Mouse (Mus musculus) limb, embryonic 14.5 days (tissue): ENCODE results near the gene Atg5. TPM values are rescaled to one million over a fixed set of nuclear protein-coding genes. Genes with fewer than 3 reads are reported as not detected.

Source experiments
- ATAC-seq: fragments of 200-750 bp; cut with Nextera tagmentation; 2 replicates; pipeline ENCODE4 v1.8.0; 2017; ENCODE audit warnings: low read depth, moderate number of reproducible peaks, moderate TSS enrichment; ENCODE audit not compliant: low FRiP score
- DNase-seq: peaks from one replicate; pipeline ENCODE4 v3.0.0-alpha.2; 2015; ENCODE audit warnings: low spot score
- H3K27ac ChIP-seq: fragments of 300-500 bp; sonication (generic); replicated peaks from 2 replicates; pipeline ENCODE4 v1.5.1; 2014; ENCODE audit warnings: low read depth, mild to moderate bottlenecking, low read length, moderate library complexity, mixed read lengths
- H3K27me3 ChIP-seq: fragments of 300-500 bp; sonication (generic); 2 replicates; pipeline ENCODE4 v1.6.1; 2014; ENCODE audit warnings: low read length, mixed read lengths; ENCODE audit not compliant: control insufficient read depth, insufficient read depth
- H3K36me3 ChIP-seq: fragments of 300-500 bp; sonication (generic); 2 replicates; pipeline ENCODE4 v1.6.1; 2014; ENCODE audit warnings: mild to moderate bottlenecking, low read length, moderate library complexity, mixed read lengths; ENCODE audit not compliant: control insufficient read depth, insufficient read depth
- H3K4me1 ChIP-seq: fragments of 300-500 bp; sonication (generic); 2 replicates; pipeline ENCODE4 v1.6.1; 2014; ENCODE audit warnings: antibody characterized with exemption, low read length, mixed read lengths; ENCODE audit not compliant: control insufficient read depth, insufficient read depth
- H3K4me2 ChIP-seq: fragments of 300-500 bp; sonication (generic); replicated peaks from 2 replicates; pipeline ENCODE4 v1.6.1; 2014; ENCODE audit warnings: low read depth, mild to moderate bottlenecking, low read length, moderate library complexity; ENCODE audit not compliant: severe bottlenecking
- H3K4me3 ChIP-seq: fragments of 300-500 bp; sonication (generic); replicated peaks from 2 replicates; pipeline ENCODE4 v1.5.1; 2014; ENCODE audit warnings: low read length
- H3K9ac ChIP-seq: fragments of 300-500 bp; sonication (generic); 2 replicates; pipeline ENCODE4 v1.6.1; 2014; ENCODE audit warnings: mild to moderate bottlenecking, low read depth, low read length, moderate library complexity; ENCODE audit not compliant: severe bottlenecking
- H3K9me3 ChIP-seq: fragments of 300-500 bp; sonication (generic); 2 replicates; pipeline ENCODE4 v1.6.1; 2016; ENCODE audit warnings: low read length; ENCODE audit not compliant: control insufficient read depth
- POLR2A ChIP-seq: fragments of 200-500 bp; IDR thresholded peaks from 2 replicates; pipeline ENCODE4 v1.8.0; 2012; ENCODE audit warnings: inconsistent platforms, mild to moderate bottlenecking, moderate library complexity, borderline replicate concordance; ENCODE audit not compliant: insufficient read depth, insufficient read length; ENCODE audit errors: extremely low read depth
- WGBS: fragments of 180-500 bp; shearing (Covaris S2); extraction: QIAGEN DNeasy Blood & Tissue Kit; methylation state at CpG from one replicate; pipeline ENCODE4 v1.1.7; 2014; 5-methylcytosine and 5-hydroxymethylcytosine counted together
- polyA plus RNA-seq, 2 experiments: library from polyadenylated mRNA; depleted of rRNA in 1 of 2; stranded (reverse) in 1 of 2; unstranded in 1 of 2; fragments of >200 nt; fragmentation: Nextera tagmentation in 1 of 2; extraction: Ambion mirVana in 1 of 2; gene quantifications; 2 replicates each; pipeline versions ENCODE4 v1.2.1 to v1.2.3; 2012 to 2014

The Atg5 gene
- polyA plus RNA-seq, 2 experiments, result 21.2 to 55.1 TPM

- H3K4me1 ChIP-seq, result no peaks in the 10 kb centered on the region
- 0 out of 2 replicates have a peak, but pooled peaks cover 1% of the 10 kb centered on the region for H3K36me3 ChIP-seq
- no peaks in the 10 kb centered on the region for H3K9me3 ChIP-seq
- H3K4me3 ChIP-seq, result no peak overlapping the region
- H3K4me2 ChIP-seq, result no peak overlapping the region
- TF ChIP-seq POLR2A, result no peak
- DNase-seq, result no peak
- WGBS, result 79% methylated on average over 4 of the region's 4 CpGs
- H3K9ac ChIP-seq, result no peak overlapping the region
- no peaks in the 10 kb centered on the region for H3K27me3 ChIP-seq
- H3K27ac ChIP-seq, result no peak overlapping the region
- ATAC-seq, result no peak
These were observed 72.8 kb downstream of the Atg5 start for GRCm38 (mm10) chr10:44340928-44341327.

GRCm38 (mm10) chr10:44341826-44342521 is 73.8 kb downstream of the Atg5 start:
- no peaks in the 10 kb centered on the region for H3K4me1 ChIP-seq
- H3K36me3 ChIP-seq, result no peaks in the 10 kb centered on the region; the same call in 1 of the 2 replicates
- no peak overlapping the region for H3K9ac ChIP-seq
- H3K9me3 ChIP-seq, result no peaks in the 10 kb centered on the region
- DNase-seq, result no peak
- no peak for ATAC-seq
- no peak overlapping the region for H3K27ac ChIP-seq
- H3K4me2 ChIP-seq, result no peak overlapping the region
- no peaks in the 10 kb centered on the region for H3K27me3 ChIP-seq
- H3K4me3 ChIP-seq, result no peak overlapping the region
- WGBS, result 89% methylated on average over 6 of the region's 6 CpGs
- TF ChIP-seq POLR2A, result no peak

- DNase-seq (no peak), ATAC-seq (no peak)
- Histone ChIP-seq H3K4me2 (no peak overlapping the region), H3K9me3 (no peaks in the 10 kb centered on the region), H3K9ac (no peak overlapping the region), H3K4me3 (no peak overlapping the region), H3K27me3 (no peaks in the 10 kb centered on the region), H3K36me3 (peaks cover 5% of the 10 kb centered on the region), H3K4me1 (no peaks in the 10 kb centered on the region), H3K27ac (no peak overlapping the region)
- 89% methylated on average over 3 of the region's 3 CpGs for WGBS
- TF ChIP-seq POLR2A, result no peak
These were observed 75.2 kb downstream of the Atg5 start for GRCm38 (mm10) chr10:44343351-44343750.

GRCm38 (mm10) chr10:44347549-44348172 is 79.5 kb downstream of the Atg5 start:
- Histone ChIP-seq H3K4me1 (no peaks in the 10 kb centered on the region), H3K9ac (no peak overlapping the region), H3K27me3 (no peaks in the 10 kb centered on the region), H3K4me2 (no peak overlapping the region), H3K36me3 (peaks cover 8% of the 10 kb centered on the region), H3K27ac (no peak overlapping the region), H3K4me3 (no peak overlapping the region), H3K9me3 (no peaks in the 10 kb centered on the region)
- ATAC-seq (no peak), DNase-seq (no peak)
- no peak for TF ChIP-seq POLR2A
- WGBS, result 69% methylated on average over 10 of the region's 10 CpGs

- Histone ChIP-seq H3K4me3 (no peak overlapping the region), H3K9me3 (no peaks in the 10 kb centered on the region), H3K27ac (no peak overlapping the region), H3K27me3 (no peaks in the 10 kb centered on the region), H3K4me1 (no peaks in the 10 kb centered on the region), H3K4me2 (no peak overlapping the region), H3K36me3 (peaks cover 8% of the 10 kb centered on the region), H3K9ac (no peak overlapping the region)
- DNase-seq (no peak), ATAC-seq (no peak)
- 59% methylated on average over 14 of the region's 14 CpGs for WGBS
- no peak for TF ChIP-seq POLR2A
These were observed 80.6 kb downstream of the Atg5 start for GRCm38 (mm10) chr10:44348474-44349415.
